Mouse (Mus musculus) cerebellum, adult (tissue): ENCODE measurements around the gene Ust.

Experiments used
- ATAC-seq: cut with Nextera tagmentation; 2 replicates; pipeline ENCODE4 v1.9.2; 2017; ENCODE audit warnings: mild to moderate bottlenecking, moderate library complexity, mixed read lengths; ENCODE audit not compliant: insufficient number of reproducible peaks, low FRiP score, low TSS enrichment

Ust gene

DNA sequence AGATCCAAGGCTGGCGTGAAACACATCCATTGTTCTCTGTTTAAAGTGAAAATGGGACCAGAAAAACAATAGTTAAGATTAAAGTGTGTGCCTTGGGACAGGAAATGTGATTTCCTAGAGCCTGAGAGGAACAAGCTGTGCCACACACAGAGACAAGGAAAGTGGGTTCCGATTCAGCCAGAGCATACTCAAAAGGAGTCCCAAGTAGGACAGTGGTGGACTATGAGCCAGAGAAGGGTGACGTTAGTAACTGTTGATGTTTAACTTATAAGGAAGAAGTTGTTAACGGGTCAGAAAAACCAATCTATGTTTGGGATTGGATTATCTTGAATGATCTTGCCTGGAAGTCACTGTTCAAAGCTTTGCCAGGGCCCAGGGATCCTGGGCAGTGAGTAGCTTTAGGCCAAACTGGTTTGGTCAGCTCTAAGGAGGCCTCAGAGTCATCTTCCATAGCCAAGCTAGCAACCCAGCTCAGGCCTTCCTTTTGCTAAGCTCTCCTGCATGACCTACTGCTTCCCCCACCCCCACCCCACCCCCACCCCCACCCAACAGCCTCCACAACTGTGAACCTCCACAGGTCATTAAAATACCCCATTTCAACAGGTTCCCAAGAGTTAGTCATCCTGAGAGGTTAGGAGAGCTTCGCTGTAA lies 329.2 kb downstream of the Ust start:
- no peak for ATAC-seq

DNA sequence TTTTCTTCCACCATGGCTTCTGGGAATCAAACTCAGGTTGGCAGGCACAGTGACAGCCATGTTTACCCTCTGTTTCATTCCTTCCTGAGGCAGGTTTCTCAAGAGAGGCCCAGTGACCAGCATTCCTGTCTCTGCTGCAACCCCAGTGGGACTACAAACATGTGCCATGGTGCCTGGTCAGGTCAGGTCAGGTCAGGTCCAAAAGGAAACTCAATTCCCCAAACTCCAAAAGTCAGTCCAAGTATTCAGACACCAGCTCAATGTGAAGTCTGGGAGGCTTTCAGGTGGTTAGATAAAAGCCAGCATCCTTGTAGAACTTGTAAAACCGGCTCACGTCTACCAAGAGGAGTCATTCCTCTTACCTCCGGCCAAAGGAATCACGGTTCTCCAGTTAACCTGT lies 333.0 kb downstream of the Ust start:
- ATAC-seq = no peak

DNA sequence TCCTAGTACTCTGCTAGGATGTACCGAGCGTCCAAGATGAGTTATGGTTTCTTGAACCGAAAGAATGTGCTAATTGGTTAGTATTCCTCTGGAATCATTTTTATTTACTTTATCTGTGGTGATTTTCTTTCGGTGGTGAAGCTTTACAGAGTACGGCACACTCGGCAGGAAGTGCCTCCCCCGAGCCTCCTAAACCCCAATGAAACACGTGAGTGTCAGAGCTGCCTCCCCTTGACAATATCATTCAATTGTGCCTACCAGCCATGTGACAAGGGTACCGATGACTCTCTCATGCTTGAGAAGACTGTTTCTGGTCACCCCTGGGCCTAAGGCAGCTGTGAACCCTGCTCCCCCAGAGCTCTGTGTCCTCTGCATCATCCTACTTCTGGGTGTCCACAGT lies 333.9 kb downstream of the Ust start:
- no peak for ATAC-seq

DNA sequence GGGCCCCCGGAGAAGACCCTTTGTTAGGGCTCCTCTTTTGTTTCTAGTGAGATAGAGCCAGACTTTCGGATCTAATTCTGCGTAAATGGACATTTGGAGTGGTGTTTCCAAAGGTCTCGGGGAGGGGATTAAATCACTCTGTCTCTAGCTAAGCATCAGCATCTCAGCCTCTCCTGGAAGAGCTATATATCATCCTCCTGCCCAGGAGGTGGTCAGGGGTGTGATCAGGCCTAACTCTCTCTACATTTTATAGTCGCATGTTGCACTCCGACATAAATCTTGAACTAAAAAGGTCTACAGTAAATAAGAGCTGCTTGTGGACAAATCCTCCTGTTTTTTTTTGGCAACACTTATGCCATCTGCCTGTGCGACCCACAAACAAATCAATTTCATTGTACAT lies 335.5 kb downstream of the Ust start:
- ATAC-seq = no peak

DNA sequence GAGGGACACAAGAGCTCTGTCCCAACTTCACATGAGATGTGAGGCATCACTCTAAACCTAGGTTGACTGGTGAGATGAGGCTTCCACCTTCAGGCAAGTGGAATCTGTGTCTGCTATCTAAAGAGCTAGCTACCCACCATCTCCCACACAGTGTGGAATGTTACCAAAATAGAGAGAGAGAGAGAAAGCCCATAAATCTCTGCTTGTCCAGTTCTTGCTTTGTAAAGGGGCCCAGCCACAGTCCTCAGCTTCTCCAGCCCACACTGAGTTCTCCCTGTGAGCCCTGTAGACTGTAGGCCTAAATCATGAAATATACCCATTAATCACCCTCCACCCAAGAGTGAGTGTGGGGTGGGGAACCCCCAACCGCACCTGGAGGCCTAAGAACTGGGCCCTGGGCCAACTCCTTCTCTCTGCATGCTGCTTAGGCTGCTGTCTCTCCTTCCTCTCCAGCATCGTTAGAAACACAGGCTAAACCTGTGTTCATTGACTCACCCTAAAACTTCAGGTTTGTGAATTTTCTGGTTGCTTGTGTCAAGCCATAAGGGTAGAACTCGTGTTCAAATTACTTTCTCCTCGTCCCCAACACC lies 336.9 kb downstream of the Ust start:
- no peak for ATAC-seq

DNA sequence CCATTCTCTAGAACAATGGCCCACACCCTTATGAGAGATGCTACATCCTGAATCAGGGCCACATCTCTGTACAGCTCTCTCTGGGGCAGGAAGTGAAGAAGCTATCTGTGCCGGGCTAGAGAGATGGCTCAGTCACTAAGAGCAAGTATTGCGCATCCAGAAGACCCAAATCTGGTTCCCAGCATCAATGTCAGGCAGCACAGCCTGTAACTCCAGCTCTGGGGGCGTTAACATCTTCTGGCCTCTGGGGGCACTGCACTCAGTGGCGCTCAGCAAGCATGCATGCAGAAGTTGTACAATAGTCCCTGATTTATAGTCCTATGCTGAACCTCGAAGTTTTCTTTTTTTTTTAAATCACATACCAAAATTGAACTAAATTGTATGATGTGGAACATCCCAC lies 341.0 kb downstream of the Ust start:
- no peak for ATAC-seq

DNA sequence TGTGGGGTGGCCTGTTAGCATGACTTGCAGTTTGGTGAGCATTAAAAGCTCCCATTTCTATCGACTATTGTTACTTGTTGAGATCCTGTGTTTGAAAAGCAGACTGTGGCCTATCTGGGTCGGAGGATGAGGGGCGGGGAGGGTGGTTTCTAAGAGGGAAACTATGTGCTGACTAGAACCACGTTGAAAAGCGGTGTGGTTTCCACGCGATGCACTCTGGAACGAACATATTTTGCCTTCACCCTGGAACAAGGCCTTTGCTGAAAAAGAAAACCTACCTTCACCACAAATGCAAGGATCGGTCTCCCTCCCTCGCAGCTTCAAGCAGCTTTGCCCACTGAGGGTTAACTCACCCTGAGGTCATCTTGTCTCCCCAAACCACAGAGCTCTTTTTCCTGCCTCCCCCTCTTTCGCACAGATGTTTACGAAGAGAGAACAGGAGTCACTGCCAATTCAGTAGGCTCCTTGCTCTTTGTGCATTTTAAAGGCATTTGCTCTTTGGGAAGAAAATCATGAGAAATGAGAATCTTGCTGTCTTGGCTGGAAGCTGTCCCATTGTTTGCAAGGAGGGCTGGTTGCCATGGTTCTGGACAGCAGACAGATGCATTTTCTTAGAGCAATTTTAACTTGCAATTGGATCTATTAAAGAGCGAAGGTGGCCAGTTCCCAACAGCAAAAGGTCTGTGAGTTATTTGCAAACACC lies 342.1 kb downstream of the Ust start:
- ATAC-seq = no peak

DNA sequence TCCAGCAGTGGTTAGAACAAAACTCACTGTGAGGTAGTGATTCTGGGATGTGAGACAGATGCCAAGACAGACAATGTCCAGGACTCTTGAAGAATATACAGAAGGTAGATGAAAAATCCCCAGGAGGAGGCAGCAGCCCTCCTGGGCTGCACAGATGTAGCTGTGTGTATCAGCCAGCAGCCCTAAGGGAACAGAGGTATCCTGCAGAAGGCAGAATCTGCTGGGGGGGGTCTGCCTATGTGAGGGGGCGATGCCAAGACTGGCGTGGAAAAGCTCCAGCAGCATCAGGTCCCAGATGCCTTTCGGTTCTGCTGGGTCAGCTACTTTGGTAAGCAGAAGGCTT lies 342.6 kb downstream of the Ust start:
- no peak for ATAC-seq

DNA sequence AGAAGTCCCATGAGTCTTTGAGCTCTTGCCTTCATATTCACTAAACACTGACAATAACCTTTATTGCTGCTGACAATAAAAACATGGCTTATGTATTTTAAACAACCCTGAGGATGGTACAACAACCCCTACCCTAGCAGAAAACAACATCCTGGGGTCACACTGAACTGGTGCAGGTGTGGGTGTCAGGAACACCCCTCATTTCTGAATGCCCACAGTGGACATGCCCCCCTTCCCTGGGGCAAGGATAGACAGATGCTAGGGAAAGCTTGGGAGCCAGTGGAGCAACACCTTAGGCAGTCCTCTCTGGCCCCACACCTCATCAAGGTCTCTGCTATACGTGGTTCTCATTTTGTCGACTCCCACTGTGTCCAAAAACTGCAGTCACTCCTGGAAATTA lies 343.9 kb downstream of the Ust start:
- no peak for ATAC-seq

DNA sequence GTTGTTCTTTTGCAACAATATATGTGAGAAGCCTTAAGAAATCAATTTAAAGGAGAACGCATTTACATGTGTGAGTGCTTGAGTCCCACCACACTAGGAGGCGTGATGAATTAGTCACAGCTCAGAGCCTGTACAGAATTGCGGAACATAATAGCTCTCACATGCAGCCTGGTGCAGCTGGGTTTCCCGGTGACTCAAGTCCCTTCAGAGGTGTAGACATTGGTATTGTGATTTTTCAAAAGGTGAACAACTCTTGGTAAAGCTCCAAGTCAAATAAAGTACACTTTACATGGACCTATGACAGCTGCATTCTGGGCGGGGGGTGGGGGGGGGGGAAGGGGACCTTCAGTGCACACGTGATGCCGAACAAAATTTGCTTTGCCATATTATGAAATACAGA lies 344.4 kb downstream of the Ust start:
- no peak for ATAC-seq

DNA sequence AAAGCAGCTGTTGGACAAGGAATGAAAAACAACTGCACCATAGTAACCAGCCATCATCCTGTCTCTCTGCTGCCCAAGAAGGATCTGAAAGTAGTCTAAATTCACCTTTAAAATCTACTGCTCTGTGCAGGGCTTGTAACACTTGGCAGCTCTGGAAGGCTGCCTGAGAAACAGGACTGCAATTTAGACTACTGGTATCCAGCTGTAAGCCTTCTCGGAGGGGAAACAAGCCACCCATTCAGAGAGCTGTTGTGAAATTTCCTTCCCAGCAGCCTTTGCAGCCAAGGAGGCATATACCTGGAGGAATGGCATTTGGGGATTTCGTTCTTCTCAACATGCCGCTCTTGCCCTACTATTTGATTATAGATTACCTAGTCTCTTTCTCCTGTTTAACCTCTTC lies 345.6 kb downstream of the Ust start:
- no peak for ATAC-seq

DNA sequence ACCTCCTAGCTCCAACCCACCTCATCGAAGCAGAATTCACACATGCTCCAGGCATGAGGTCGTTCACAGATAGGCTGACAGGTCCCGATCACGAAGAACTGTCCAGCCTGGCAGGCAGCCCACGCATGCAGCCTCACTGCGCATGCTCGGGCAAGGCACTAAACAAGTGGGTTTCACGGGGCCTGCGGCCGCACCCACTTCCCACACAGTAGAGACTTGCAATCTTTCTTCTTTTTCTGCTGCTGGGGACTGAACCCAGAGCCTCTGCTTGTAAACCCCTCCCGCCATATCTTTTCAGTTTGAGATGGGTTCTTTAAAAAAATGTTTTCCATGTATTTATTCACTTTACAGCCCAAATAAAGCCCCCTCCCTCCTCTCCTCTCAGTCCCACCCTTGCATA lies 347.1 kb downstream of the Ust start:
- ATAC-seq = no peak
